Mouse (Mus musculus): ENCODE measurements at regions not wholly inside any gene's neighbourhood (a gene's known extent, or its start where the extent isn't known, plus 50 kb on each side); places are given as distances from the start of the nearest gene placed in this dataset.
"Not testable (repeated sequence)": the region's sequence is repeated elsewhere in the genome, so short reads cannot be mapped to it uniquely, and the experiment has no call there.

GRCm38 (mm10) chr6:22567891-22568290, 211.8 kb upstream of the Fam3c start:
- no peak overlapping the region for H3K4me3 ChIP-seq (ENCODE audit: insufficient read depth, low read depth, low read length)
- H3K27ac ChIP-seq (replicated peaks; ENCODE audit: low read depth, low read length) = no peak overlapping the region
- no peaks in the 10 kb centered on the region for H3K4me1 ChIP-seq (ENCODE audit: control insufficient read depth, insufficient read depth, insufficient read length, low read length)

GRCm38 (mm10) chr6:22548296-22549245, 192.5 kb upstream of the Fam3c start:
- Histone ChIP-seq H3K4me3 (ENCODE audit: insufficient read depth, low read depth, low read length) (no peak overlapping the region), H3K4me1 (ENCODE audit: control insufficient read depth, insufficient read depth, insufficient read length, low read length) (no peaks in the 10 kb centered on the region), H3K27ac (replicated peaks; ENCODE audit: low read depth, low read length) (no peak overlapping the region)

GRCm38 (mm10) chr6:22541603-22542002, 185.6 kb upstream of the Fam3c start:
- H3K27ac ChIP-seq (replicated peaks; ENCODE audit: low read depth, low read length) = no peak overlapping the region
- no peak overlapping the region for H3K4me3 ChIP-seq (ENCODE audit: insufficient read depth, low read depth, low read length)
- no peaks in the 10 kb centered on the region for H3K4me1 ChIP-seq (ENCODE audit: control insufficient read depth, insufficient read depth, insufficient read length, low read length)

- H3K4me1 ChIP-seq (ENCODE audit: control insufficient read depth, insufficient read depth, insufficient read length, low read length) = no peaks in the 10 kb centered on the region
- H3K4me3 ChIP-seq (ENCODE audit: insufficient read depth, low read depth, low read length) = no peak overlapping the region
- no peak overlapping the region for H3K27ac ChIP-seq (replicated peaks; ENCODE audit: low read depth, low read length)
These were observed 182.2 kb upstream of the Fam3c start for GRCm38 (mm10) chr6:22538254-22538653.

- H3K4me1 ChIP-seq (ENCODE audit: control insufficient read depth, insufficient read depth, insufficient read length, low read length) = no peaks in the 10 kb centered on the region
- no peak overlapping the region for H3K27ac ChIP-seq (replicated peaks; ENCODE audit: low read depth, low read length)
- no peak overlapping the region for H3K4me3 ChIP-seq (ENCODE audit: insufficient read depth, low read depth, low read length)
These were observed 168.3 kb upstream of the Fam3c start for GRCm38 (mm10) chr6:22524384-22524783.

GRCm38 (mm10) chr6:22523582-22524234, 167.7 kb upstream of the Fam3c start:
- H3K27ac ChIP-seq (replicated peaks; ENCODE audit: low read depth, low read length) = no peak overlapping the region
- H3K4me1 ChIP-seq (ENCODE audit: control insufficient read depth, insufficient read depth, insufficient read length, low read length) = no peaks in the 10 kb centered on the region
- no peak overlapping the region for H3K4me3 ChIP-seq (ENCODE audit: insufficient read depth, low read depth, low read length)

GRCm38 (mm10) chr6:22506871-22507270, 150.8 kb upstream of the Fam3c start:
- no peak overlapping the region for H3K4me3 ChIP-seq (ENCODE audit: insufficient read depth, low read depth, low read length)
- no peak overlapping the region for H3K27ac ChIP-seq (replicated peaks; ENCODE audit: low read depth, low read length)
- no peaks in the 10 kb centered on the region for H3K4me1 ChIP-seq (ENCODE audit: control insufficient read depth, insufficient read depth, insufficient read length, low read length)

- H3K27ac ChIP-seq (replicated peaks; ENCODE audit: low read depth, low read length) = no peak overlapping the region
- H3K4me3 ChIP-seq (ENCODE audit: insufficient read depth, low read depth, low read length) = no peak overlapping the region
- H3K4me1 ChIP-seq (ENCODE audit: control insufficient read depth, insufficient read depth, insufficient read length, low read length) = no peaks in the 10 kb centered on the region
These were observed 141.3 kb upstream of the Fam3c start for GRCm38 (mm10) chr6:22497306-22497705.

GRCm38 (mm10) chr6:22496471-22496870, 140.4 kb upstream of the Fam3c start:
- no peak overlapping the region for H3K4me3 ChIP-seq (ENCODE audit: insufficient read depth, low read depth, low read length)
- no peak overlapping the region for H3K27ac ChIP-seq (replicated peaks; ENCODE audit: low read depth, low read length)
- no peaks in the 10 kb centered on the region for H3K4me1 ChIP-seq (ENCODE audit: control insufficient read depth, insufficient read depth, insufficient read length, low read length)

- Histone ChIP-seq H3K27ac (replicated peaks; ENCODE audit: low read depth, low read length) (no peak overlapping the region), H3K4me3 (ENCODE audit: insufficient read depth, low read depth, low read length) (no peak overlapping the region), H3K4me1 (ENCODE audit: control insufficient read depth, insufficient read depth, insufficient read length, low read length) (no peaks in the 10 kb centered on the region)
These were observed 137.7 kb upstream of the Fam3c start for GRCm38 (mm10) chr6:22493632-22494260.

- Histone ChIP-seq H3K4me1 (ENCODE audit: control insufficient read depth, insufficient read depth, insufficient read length, low read length) (no peaks in the 10 kb centered on the region), H3K4me3 (ENCODE audit: insufficient read depth, low read depth, low read length) (no peak overlapping the region), H3K27ac (replicated peaks; ENCODE audit: low read depth, low read length) (no peak overlapping the region)
These were observed 136.9 kb upstream of the Fam3c start for GRCm38 (mm10) chr6:22492896-22493295.

GRCm38 (mm10) chr6:22490762-22491161, 134.7 kb upstream of the Fam3c start:
- Histone ChIP-seq H3K4me1 (ENCODE audit: control insufficient read depth, insufficient read depth, insufficient read length, low read length) (no peaks in the 10 kb centered on the region), H3K4me3 (ENCODE audit: insufficient read depth, low read depth, low read length) (no peak overlapping the region), H3K27ac (replicated peaks; ENCODE audit: low read depth, low read length) (no peak overlapping the region)

- Histone ChIP-seq H3K4me1 (ENCODE audit: control insufficient read depth, insufficient read depth, insufficient read length, low read length) (no peaks in the 10 kb centered on the region), H3K4me3 (ENCODE audit: insufficient read depth, low read depth, low read length) (no peak overlapping the region), H3K27ac (replicated peaks; ENCODE audit: low read depth, low read length) (no peak overlapping the region)
These were observed 131.4 kb upstream of the Fam3c start for GRCm38 (mm10) chr6:22487467-22487866.

GRCm38 (mm10) chr6:22485828-22486518, 129.9 kb upstream of the Fam3c start:
- Histone ChIP-seq H3K4me1 (ENCODE audit: control insufficient read depth, insufficient read depth, insufficient read length, low read length) (no peaks in the 10 kb centered on the region), H3K27ac (replicated peaks; ENCODE audit: low read depth, low read length) (no peak overlapping the region), H3K4me3 (ENCODE audit: insufficient read depth, low read depth, low read length) (no peak overlapping the region)

GRCm38 (mm10) chr6:22482257-22482656, 126.2 kb upstream of the Fam3c start:
- H3K4me1 ChIP-seq (ENCODE audit: control insufficient read depth, insufficient read depth, insufficient read length, low read length); H3K27ac ChIP-seq (replicated peaks; ENCODE audit: low read depth, low read length); H3K4me3 ChIP-seq (ENCODE audit: insufficient read depth, low read depth, low read length): not testable (repeated sequence)

All from brown adipose tissue, adult 24 weeks (tissue).